Mouse (Mus musculus) liver, embryonic 13.5 days (tissue): Measurements from ENCODE around the gene Stil. TPM values are rescaled to one million over a fixed set of nuclear protein-coding genes. Genes with fewer than 3 reads are reported as not detected.
A peak's percentile ranks its signal among the peaks of the same experiment; 100 is the strongest.
"Not testable (repeated sequence)": the region's sequence is repeated elsewhere in the genome, so short reads cannot be mapped to it uniquely, and the experiment has no call there.

Experiments
- ATAC-seq: fragments of 200-750 bp; cut with Nextera tagmentation; 2 replicates; pipeline ENCODE4 v1.8.0; 2017; ENCODE audit warnings: low read depth, mild to moderate bottlenecking, moderate number of reproducible peaks, moderate library complexity
- DNase-seq: peaks from one replicate; pipeline ENCODE4 v3.0.0; 2022
- H3K27ac ChIP-seq: fragments of 300-500 bp; sonication (generic); 2 replicates; pipeline ENCODE4 v1.5.1; 2015; ENCODE audit warnings: moderate library complexity, mild to moderate bottlenecking, inconsistent platforms
- H3K27me3 ChIP-seq: fragments of 300-500 bp; sonication (generic); 2 replicates; pipeline ENCODE4 v1.6.1; 2015; ENCODE audit warnings: mild to moderate bottlenecking, inconsistent platforms
- H3K36me3 ChIP-seq: fragments of 300-500 bp; sonication (generic); 2 replicates; pipeline ENCODE4 v1.6.1; 2015; ENCODE audit warnings: mild to moderate bottlenecking, inconsistent platforms
- H3K4me1 ChIP-seq: fragments of 300-500 bp; sonication (generic); replicated peaks from 2 replicates; pipeline ENCODE4 v1.6.1; 2015; ENCODE audit warnings: inconsistent platforms
- H3K4me2 ChIP-seq: fragments of 300-500 bp; sonication (generic); 2 replicates; pipeline ENCODE4 v1.6.1; 2015; ENCODE audit warnings: inconsistent platforms, mild to moderate bottlenecking, moderate library complexity
- H3K4me3 ChIP-seq: fragments of 300-500 bp; sonication (generic); replicated peaks from 2 replicates; pipeline ENCODE4 v1.5.1; 2015; ENCODE audit warnings: mild to moderate bottlenecking, inconsistent platforms
- H3K9ac ChIP-seq: fragments of 300-500 bp; sonication (generic); 2 replicates; pipeline ENCODE4 v1.6.1; 2015; ENCODE audit warnings: mild to moderate bottlenecking, inconsistent platforms
- H3K9me3 ChIP-seq: fragments of 300-500 bp; sonication (generic); replicated peaks from 2 replicates; pipeline ENCODE4 v1.6.1; 2016; ENCODE audit warnings: inconsistent platforms
- WGBS: fragments of 180-500 bp; shearing (Covaris S2); methylation state at CpG from one replicate; pipeline ENCODE4 v1.1.7; 2015; ENCODE audit not compliant: insufficient replicate concordance; 5-methylcytosine and 5-hydroxymethylcytosine counted together
- polyA plus RNA-seq: library from polyadenylated mRNA; unstranded; fragments of >200 nt; fragmentation: Nextera tagmentation; extraction: Ambion mirVana; gene quantifications from 2 replicates; pipeline ENCODE4 v1.2.1, GENCODE M21; 2015

Stil gene
- polyA plus RNA-seq: 8.3 and 11.8 TPM in 2 replicates

GRCm38 (mm10) chr4:114999773-115000428, at the start of gene Stil:
Gene Stil (plus strand): TSS chr4:115000159.
- ATAC-seq (peak; percentile 99), DNase-seq (peak; percentile 98)
- peak within 1 kb of the TSS; percentile 81 for H3K4me3 ChIP-seq
- no peaks in the 10 kb centered on the region for H3K9me3 ChIP-seq
- peaks cover 35% of the 10 kb centered on the region for H3K4me1 ChIP-seq
- H3K4me2 ChIP-seq: peak within 1 kb of the TSS; percentile 90
- H3K36me3 ChIP-seq: peaks cover 18% of the 10 kb centered on the region
- peak within 1 kb of the TSS; percentile 90 for H3K27ac ChIP-seq
- H3K27me3 ChIP-seq: no peaks in the 10 kb centered on the region
- WGBS: under 1% methylated on average over 52 of the region's 52 CpGs
- H3K9ac ChIP-seq: peak within 1 kb of the TSS; percentile 88

DNA sequence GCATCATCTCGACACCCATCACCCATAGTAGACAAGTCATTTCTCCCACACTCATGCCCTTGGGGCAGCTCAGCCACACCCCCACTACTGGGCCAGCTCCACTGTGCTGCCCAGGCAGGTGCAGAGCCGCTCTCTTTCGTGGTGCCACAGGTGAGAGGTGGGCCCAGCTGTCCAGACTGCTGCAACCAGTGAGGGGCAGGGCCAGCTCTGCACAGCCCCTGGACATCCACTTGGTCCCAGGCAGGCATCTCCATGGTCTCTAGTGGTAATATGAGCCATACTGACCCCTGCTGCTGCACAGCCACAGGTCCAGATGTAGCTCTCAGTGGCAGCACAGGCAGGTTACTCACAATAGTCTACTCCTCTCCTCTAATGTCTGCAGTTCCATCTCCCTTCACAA, 46.8 kb upstream of the Stil start:
- WGBS: 71% methylated on average over 3 of the region's 3 CpGs

DNA sequence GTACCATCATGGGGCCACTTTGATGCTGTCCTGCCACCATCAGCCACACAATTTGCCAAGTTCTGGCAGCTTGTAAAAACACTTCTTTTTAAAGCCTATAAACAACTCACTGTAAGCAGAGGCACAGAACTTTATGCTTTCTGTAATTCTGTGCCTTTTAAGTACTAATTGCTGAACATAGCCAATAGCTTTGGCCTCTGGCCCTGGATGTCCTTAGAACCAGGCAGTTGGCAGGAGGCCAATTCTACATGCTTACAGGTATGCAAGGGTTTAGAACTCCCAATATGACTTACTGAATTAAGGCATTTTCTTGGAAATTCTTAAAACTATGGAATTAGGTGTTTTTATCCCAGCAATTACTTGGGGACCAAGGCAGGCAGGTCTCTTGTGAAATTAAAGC, 42.6 kb upstream of the Stil start:
- Histone ChIP-seq H3K36me3 (peaks cover 14% of the 10 kb centered on the region), H3K4me3 (no peak overlapping the region), H3K27me3 (no peaks in the 10 kb centered on the region), H3K4me1 (no peaks in the 10 kb centered on the region), H3K9me3 (no peaks in the 10 kb centered on the region), H3K4me2 (no peak overlapping the region), H3K27ac (no peak overlapping the region), H3K9ac (no peak overlapping the region)
- ATAC-seq: no peak
- DNase-seq: no peak

More for the DNA sequence above, 46.8 kb upstream of the Stil start:
- Histone ChIP-seq H3K4me2 (no peak overlapping the region), H3K9me3 (no peaks in the 10 kb centered on the region), H3K27me3 (peaks cover 14% of the 10 kb centered on the region; the same call in 1 of the 2 replicates), H3K36me3 (no peaks in the 10 kb centered on the region), H3K4me3 (no peak overlapping the region), H3K27ac (no peak overlapping the region), H3K4me1 (no peaks in the 10 kb centered on the region), H3K9ac (no peak overlapping the region)
- no peak for DNase-seq
- ATAC-seq: 0 out of 2 replicates have a peak, but pooled peaks have one; percentile 26

DNA sequence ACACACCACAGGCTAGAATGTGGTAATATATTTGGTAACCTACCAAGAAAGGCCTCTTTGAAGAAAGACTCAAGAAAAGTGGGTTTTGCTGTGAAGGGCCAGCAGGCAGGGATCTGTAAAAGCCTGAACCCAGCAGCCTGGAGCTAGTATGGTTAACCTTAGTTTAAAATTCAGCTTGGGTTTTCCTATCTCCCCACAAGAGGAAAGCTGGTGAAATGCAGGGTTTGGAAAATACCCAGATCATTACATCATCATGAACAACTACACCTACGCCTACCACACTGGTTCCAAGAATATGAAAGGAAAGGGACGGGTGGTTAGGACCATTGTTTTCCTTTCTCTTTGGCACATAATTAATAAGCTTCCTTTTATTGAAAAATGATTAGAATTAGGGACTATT, 41.7 kb upstream of the Stil start:
- Histone ChIP-seq H3K27me3 (no peaks in the 10 kb centered on the region), H3K4me3 (no peak overlapping the region), H3K4me2 (no peak overlapping the region), H3K27ac (no peak overlapping the region), H3K9ac (no peak overlapping the region), H3K36me3 (peaks cover 21% of the 10 kb centered on the region), H3K9me3 (no peaks in the 10 kb centered on the region), H3K4me1 (no peaks in the 10 kb centered on the region)
- no peak for DNase-seq
- no peak for ATAC-seq
- 71% methylated on average over 2 of the region's 2 CpGs for WGBS

- 81% methylated on average over 4 of the region's 4 CpGs for WGBS
- ATAC-seq: no peak
These were observed 41.2 kb upstream of the Stil start for GRCm38 (mm10) chr4:114958786-114959185.

GRCm38 (mm10) chr4:114959533-114959932, 40.4 kb upstream of the Stil start:
- no peaks in the 10 kb centered on the region for H3K9me3 ChIP-seq
- no peak overlapping the region for H3K4me2 ChIP-seq
- H3K27me3 ChIP-seq: no peaks in the 10 kb centered on the region
- no peaks in the 10 kb centered on the region for H3K4me1 ChIP-seq
- DNase-seq (no peak), ATAC-seq (no peak)
- no peak overlapping the region for H3K9ac ChIP-seq
- peaks cover 21% of the 10 kb centered on the region for H3K36me3 ChIP-seq
- WGBS: 81% methylated on average over 2 of the region's 2 CpGs
- no peak overlapping the region for H3K27ac ChIP-seq
- H3K4me3 ChIP-seq: no peak overlapping the region

More at GRCm38 (mm10) chr4:114958786-114959185, 41.2 kb upstream of the Stil start:
- no peak for DNase-seq
- Histone ChIP-seq H3K4me1 (no peaks in the 10 kb centered on the region), H3K4me2 (no peak overlapping the region), H3K4me3 (no peak overlapping the region), H3K36me3 (peaks cover 21% of the 10 kb centered on the region), H3K27me3 (no peaks in the 10 kb centered on the region), H3K9ac (no peak overlapping the region), H3K27ac (no peak overlapping the region), H3K9me3 (no peaks in the 10 kb centered on the region)

DNA sequence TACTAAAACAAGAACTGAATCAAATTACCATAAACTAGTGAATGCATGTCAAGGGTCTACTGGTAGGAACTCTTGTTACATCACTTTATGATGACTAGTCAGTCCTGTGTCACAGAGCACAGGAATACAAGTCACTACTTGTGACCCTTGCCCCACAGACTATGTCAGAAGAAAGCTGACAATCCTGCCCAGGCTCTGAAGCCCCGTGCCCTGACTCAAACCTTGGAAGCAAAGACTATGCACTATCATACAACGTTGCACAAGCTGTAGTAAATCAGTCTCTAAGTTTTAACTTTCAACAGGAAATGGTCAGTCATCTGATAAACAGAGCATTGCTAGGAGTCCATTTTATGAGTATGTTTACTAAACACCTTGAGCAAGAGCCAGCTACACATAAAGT, 39.1 kb upstream of the Stil start:
- not testable (repeated sequence) for H3K4me2 ChIP-seq, DNase-seq, H3K9me3 ChIP-seq, H3K27ac ChIP-seq, H3K4me3 ChIP-seq, ATAC-seq, H3K9ac ChIP-seq, H3K27me3 ChIP-seq, H3K4me1 ChIP-seq
- WGBS: 62% methylated on average over 2 of the region's 2 CpGs
- H3K36me3 ChIP-seq: peaks cover 34% of the 10 kb centered on the region

DNA sequence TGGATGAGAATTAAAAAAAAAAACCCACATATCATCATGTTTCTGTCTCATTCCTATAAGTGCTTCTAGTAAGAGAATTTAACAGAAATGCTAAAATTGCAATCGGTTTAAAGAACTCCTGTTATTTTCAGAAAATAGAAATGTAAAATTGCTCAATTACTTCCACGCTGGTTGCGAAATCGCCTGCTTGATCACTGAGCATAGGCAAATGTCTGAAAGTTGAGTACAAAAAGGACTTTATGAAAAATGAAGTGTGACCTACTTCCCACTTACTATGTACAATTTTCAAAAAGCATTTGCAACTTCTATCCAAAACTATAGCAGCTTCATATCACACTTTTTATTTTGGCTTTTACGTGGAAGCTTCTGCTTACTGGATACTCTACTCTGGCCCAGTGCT, 29.2 kb upstream of the Stil start:
- no peak overlapping the region for H3K27ac ChIP-seq
- H3K4me1 ChIP-seq: no peaks in the 10 kb centered on the region; the same call in 1 of the 2 replicates
- no peak for DNase-seq
- no peak overlapping the region for H3K9ac ChIP-seq
- H3K27me3 ChIP-seq: no peaks in the 10 kb centered on the region
- 86% methylated on average over 5 of the region's 5 CpGs for WGBS
- peaks cover 21% of the 10 kb centered on the region for H3K36me3 ChIP-seq
- no peak overlapping the region for H3K4me2 ChIP-seq
- no peak for ATAC-seq
- H3K4me3 ChIP-seq: no peak overlapping the region
- no peaks in the 10 kb centered on the region for H3K9me3 ChIP-seq

- Histone ChIP-seq H3K4me1 (no peaks in the 10 kb centered on the region; the same call in 1 of the 2 replicates), H3K27me3 (no peaks in the 10 kb centered on the region), H3K9ac (no peak overlapping the region), H3K9me3 (no peaks in the 10 kb centered on the region), H3K4me3 (no peak overlapping the region), H3K4me2 (no peak overlapping the region), H3K36me3 (peaks cover 4% of the 10 kb centered on the region), H3K27ac (no peak overlapping the region)
- 84% methylated on average over 1 of the region's 1 CpGs for WGBS
- no peak for ATAC-seq
- DNase-seq: no peak
These were observed 26.7 kb upstream of the Stil start for GRCm38 (mm10) chr4:114973229-114973740.

GRCm38 (mm10) chr4:114982619-114983018, 17.3 kb upstream of the Stil start:
- H3K27me3 ChIP-seq: no peaks in the 10 kb centered on the region
- ATAC-seq (no peak), DNase-seq (no peak)
- no peak overlapping the region for H3K4me3 ChIP-seq
- peaks cover 31% of the 10 kb centered on the region for H3K4me1 ChIP-seq
- no peaks in the 10 kb centered on the region for H3K9me3 ChIP-seq
- WGBS: 46% methylated on average over 1 of the region's 1 CpGs
- H3K27ac ChIP-seq: no peak overlapping the region
- no peak overlapping the region for H3K9ac ChIP-seq
- H3K36me3 ChIP-seq: no peaks in the 10 kb centered on the region
- H3K4me2 ChIP-seq: no peak overlapping the region

GRCm38 (mm10) chr4:114983020-114983419, 16.9 kb upstream of the Stil start:
- H3K27ac ChIP-seq: no peak overlapping the region
- no peak overlapping the region for H3K4me2 ChIP-seq
- no peaks in the 10 kb centered on the region for H3K36me3 ChIP-seq
- peaks cover 35% of the 10 kb centered on the region for H3K4me1 ChIP-seq
- no peaks in the 10 kb centered on the region for H3K27me3 ChIP-seq
- H3K9me3 ChIP-seq: no peaks in the 10 kb centered on the region
- H3K9ac ChIP-seq: no peak overlapping the region
- 48% methylated on average over 1 of the region's 1 CpGs for WGBS
- ATAC-seq: no peak
- H3K4me3 ChIP-seq: no peak overlapping the region
- no peak for DNase-seq

DNA sequence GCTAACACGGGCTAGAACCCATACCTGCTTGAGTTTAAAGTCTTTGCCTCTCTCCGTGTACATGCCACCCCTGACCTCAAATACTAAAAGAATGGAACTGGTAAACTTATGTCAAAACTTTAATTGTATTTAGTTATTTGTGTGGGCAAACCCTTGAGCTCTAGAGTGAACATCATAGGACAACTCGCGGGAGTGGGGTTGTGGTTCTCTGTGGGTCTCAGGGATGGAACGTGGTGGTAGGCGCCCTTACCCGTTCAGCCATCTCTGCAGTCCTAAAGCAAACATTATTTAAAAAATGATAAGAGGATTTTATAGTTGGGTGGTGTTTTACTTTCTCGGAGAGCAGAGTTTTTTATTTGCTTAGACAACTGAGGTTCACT, 13.8 kb upstream of the Stil start:
- no peak for DNase-seq
- WGBS: under 1% methylated on average over 8 of the region's 8 CpGs
- Histone ChIP-seq H3K9ac (peak overlapping the region; percentile 95), H3K4me2 (peak overlapping the region; percentile 80), H3K9me3 (no peaks in the 10 kb centered on the region), H3K36me3 (no peaks in the 10 kb centered on the region), H3K4me1 (peaks cover 38% of the 10 kb centered on the region), H3K27ac (peak overlapping the region; percentile 99), H3K4me3 (peak overlapping the region; percentile 92), H3K27me3 (no peaks in the 10 kb centered on the region)
- ATAC-seq: peak; percentile 20
